Mouse (Mus musculus) splenic B cell, adult 2 months (primary cell): ENCODE measurements around the gene Tesk2.

Experiments
- DNase-seq: peaks from one replicate; pipeline ENCODE4 v3.0.0-alpha.2; 2011; ENCODE audit warnings: low read depth, low spot score
- H3K27me3 ChIP-seq: 2 replicates; pipeline ENCODE4 v1.6.1; 2012; ENCODE audit warnings: mild to moderate bottlenecking, low read length, moderate library complexity, mixed read lengths; ENCODE audit not compliant: control insufficient read depth, poor library complexity, insufficient read depth, severe bottlenecking
- H3K36me3 ChIP-seq: 2 replicates; pipeline ENCODE4 v1.6.1; 2012; ENCODE audit warnings: mild to moderate bottlenecking, low read length, moderate library complexity, mixed read lengths; ENCODE audit not compliant: control insufficient read depth, poor library complexity, insufficient read depth, severe bottlenecking

The Tesk2 gene

GRCm38 (mm10) chr4:116734996-116735395 lies 14.2 kb downstream of the Tesk2 start:
- Histone ChIP-seq H3K27me3 (no peaks in the 10 kb centered on the region), H3K36me3 (no peaks in the 10 kb centered on the region)
- no peak for DNase-seq

- Histone ChIP-seq H3K36me3 (peaks cover 1% of the 10 kb centered on the region; the same call in 1 of the 2 replicates), H3K27me3 (no peaks in the 10 kb centered on the region)
- DNase-seq = no peak
Observed at GRCm38 (mm10) chr4:116738972-116739751, 18.4 kb downstream of the Tesk2 start.

- no peak for DNase-seq
- H3K27me3 ChIP-seq = no peaks in the 10 kb centered on the region
- H3K36me3 ChIP-seq = no peaks in the 10 kb centered on the region
Observed at GRCm38 (mm10) chr4:116749750-116750149, 29.0 kb downstream of the Tesk2 start.

GRCm38 (mm10) chr4:116761914-116762313 lies 41.2 kb downstream of the Tesk2 start:
- no peaks in the 10 kb centered on the region for H3K36me3 ChIP-seq
- DNase-seq = no peak
- no peaks in the 10 kb centered on the region for H3K27me3 ChIP-seq

- no peak for DNase-seq
- Histone ChIP-seq H3K27me3 (no peaks in the 10 kb centered on the region), H3K36me3 (no peaks in the 10 kb centered on the region)
Observed at GRCm38 (mm10) chr4:116764001-116764400, 43.3 kb downstream of the Tesk2 start.

GRCm38 (mm10) chr4:116768510-116768909 lies 47.8 kb downstream of the Tesk2 start:
- Histone ChIP-seq H3K27me3 (no peaks in the 10 kb centered on the region), H3K36me3 (no peaks in the 10 kb centered on the region)
- DNase-seq = no peak

GRCm38 (mm10) chr4:116769060-116769459 lies 48.3 kb downstream of the Tesk2 start:
- no peak for DNase-seq
- Histone ChIP-seq H3K27me3 (no peaks in the 10 kb centered on the region), H3K36me3 (no peaks in the 10 kb centered on the region)

- no peak for DNase-seq
- peaks cover 2% of the 10 kb centered on the region; the same call in 1 of the 2 replicates for H3K36me3 ChIP-seq
- no peaks in the 10 kb centered on the region for H3K27me3 ChIP-seq
Observed at GRCm38 (mm10) chr4:116776391-116776790, 55.6 kb downstream of the Tesk2 start.

- Histone ChIP-seq H3K27me3 (no peaks in the 10 kb centered on the region), H3K36me3 (peaks cover 2% of the 10 kb centered on the region; the same call in 1 of the 2 replicates)
- no peak for DNase-seq
Observed at GRCm38 (mm10) chr4:116777079-116777478, 56.3 kb downstream of the Tesk2 start.

GRCm38 (mm10) chr4:116780541-116780940 lies 59.8 kb downstream of the Tesk2 start:
- Histone ChIP-seq H3K36me3 (no peaks in the 10 kb centered on the region), H3K27me3 (no peaks in the 10 kb centered on the region)
- DNase-seq = no peak

- Histone ChIP-seq H3K36me3 (no peaks in the 10 kb centered on the region), H3K27me3 (no peaks in the 10 kb centered on the region)
- no peak for DNase-seq
Observed at GRCm38 (mm10) chr4:116781366-116781765, 60.6 kb downstream of the Tesk2 start.

GRCm38 (mm10) chr4:116782171-116782570 lies 61.4 kb downstream of the Tesk2 start:
- no peaks in the 10 kb centered on the region for H3K27me3 ChIP-seq
- no peak for DNase-seq
- no peaks in the 10 kb centered on the region for H3K36me3 ChIP-seq

GRCm38 (mm10) chr4:116786587-116786986 lies 65.8 kb downstream of the Tesk2 start:
- peak; percentile 16 for DNase-seq
- H3K27me3 ChIP-seq = no peaks in the 10 kb centered on the region

GRCm38 (mm10) chr4:116787985-116788760 lies 67.4 kb downstream of the Tesk2 start:
- no peaks in the 10 kb centered on the region for H3K27me3 ChIP-seq
- no peak for DNase-seq

More at GRCm38 (mm10) chr4:116786587-116786986, 65.8 kb downstream of the Tesk2 start:
- H3K36me3 ChIP-seq = no peaks in the 10 kb centered on the region

GRCm38 (mm10) chr4:116788956-116789355 lies 68.2 kb downstream of the Tesk2 start:
- peak; percentile 90 for DNase-seq
- no peaks in the 10 kb centered on the region for H3K27me3 ChIP-seq
- peaks cover 2% of the 10 kb centered on the region; the same call in 1 of the 2 replicates for H3K36me3 ChIP-seq

More at GRCm38 (mm10) chr4:116787985-116788760, 67.4 kb downstream of the Tesk2 start:
- peaks cover 2% of the 10 kb centered on the region; the same call in 1 of the 2 replicates for H3K36me3 ChIP-seq
